Mouse (Mus musculus): ENCODE measurements around the gene 4931428L18Rik. TPM values are rescaled to one million over a fixed set of nuclear protein-coding genes. Genes with fewer than 3 reads are reported as not detected.

Gene 4931428L18Rik
- total RNA-seq, 1 experiment, result 1.8 TPM

DNA sequence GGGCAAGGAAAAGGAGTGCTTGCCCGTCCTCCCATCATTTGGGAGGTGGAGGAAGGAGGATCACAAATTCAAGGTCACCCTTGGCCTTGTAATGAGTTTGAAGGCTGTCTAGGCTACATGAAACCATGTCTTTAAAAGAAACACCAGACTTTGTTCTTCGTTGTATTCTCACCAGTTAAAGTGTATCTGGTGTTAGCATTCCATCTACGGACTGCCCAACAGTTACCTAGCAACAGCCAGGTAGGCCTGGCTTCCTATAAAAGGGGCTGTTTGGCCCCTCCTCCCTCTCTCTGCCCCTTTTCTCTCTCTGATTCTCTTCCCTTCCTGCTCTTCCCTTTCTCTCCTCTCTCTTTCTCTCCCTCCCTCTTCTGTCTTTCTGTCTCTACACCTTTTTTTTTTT is 71.9 kb downstream of the 4931428L18Rik start:
- TF ChIP-seq CHD2 (IDR thresholded peaks at IDR 0.05; ENCODE audit: low read depth, low read length), result no peak
- TF ChIP-seq HCFC1 (IDR thresholded peaks at IDR 0.05; ENCODE audit: borderline replicate concordance, insufficient read depth, low read length), result no peak
- TF ChIP-seq MAFK (IDR thresholded peaks at IDR 0.05; ENCODE audit: insufficient read depth, low read depth, low read length), result no peak
- no peak for TF ChIP-seq ZC3H11A (IDR thresholded peaks at IDR 0.05; ENCODE audit: borderline replicate concordance, low read depth, low read length)
- no peak for TF ChIP-seq ZNF384 (IDR thresholded peaks at IDR 0.05; ENCODE audit: low read depth, low read length)
- Histone ChIP-seq H3K27ac (ENCODE audit: insufficient read depth, low read depth, low read length, poor library complexity, severe bottlenecking) (no peak overlapping the region), H3K36me3 (ENCODE audit: control insufficient read depth, insufficient read depth, low read length, poor library complexity, severe bottlenecking) (no peaks in the 10 kb centered on the region), H3K9ac (ENCODE audit: insufficient read depth, low read depth, low read length, poor library complexity, severe bottlenecking) (no peak overlapping the region), H3K4me3 (ENCODE audit: insufficient read depth in 1 of 2, low read depth in 1 of 2, low read length in 2 of 2, poor library complexity in 1 of 2, severe bottlenecking in 1 of 2) (no peak overlapping the region), H3K9me3 (ENCODE audit: control insufficient read depth, insufficient read depth, low read depth, low read length) (no peaks in the 10 kb centered on the region), H3K4me1 (ENCODE audit: control insufficient read depth in 2 of 2, insufficient read depth in 2 of 2, low read length in 2 of 2, poor library complexity in 1 of 2) (no peaks in the 10 kb centered on the region)
- DNase-seq (ENCODE audit: low read depth, low spot score), result no peak
- in situ Hi-C loops (cut with MboI; ENCODE audit: low sequenced_read_pairs in 2 of 2, unreplicated experiment in 2 of 2), result loop anchor here in 1 of 2 experiments (10.0 kb wide), 1 partner anchor 376 kb away; no protein-coding TSS in a partner anchor

DNA sequence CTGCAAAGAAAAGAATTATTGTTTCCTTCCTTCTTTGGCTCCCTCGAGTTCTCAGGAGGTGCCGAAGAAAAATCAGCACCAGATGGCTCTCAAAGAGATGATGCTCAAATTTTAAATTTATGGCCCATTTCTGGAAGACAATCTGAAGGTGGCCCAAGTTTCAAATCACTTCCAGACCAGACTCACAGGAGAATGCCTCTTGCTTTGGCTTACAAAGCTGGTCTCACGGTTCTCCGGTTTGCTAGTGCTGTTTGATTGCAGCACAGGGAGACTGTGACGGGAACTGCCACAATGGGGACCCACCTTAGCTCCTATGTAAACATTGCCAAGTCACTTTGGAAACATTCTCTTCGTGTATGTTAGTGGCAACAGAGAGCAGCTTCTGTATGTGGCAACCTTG is 72.8 kb downstream of the 4931428L18Rik start:
- Histone ChIP-seq H3K27ac (ENCODE audit: insufficient read depth, low read depth, low read length, poor library complexity, severe bottlenecking) (no peak overlapping the region), H3K36me3 (ENCODE audit: control insufficient read depth, insufficient read depth, low read length, poor library complexity, severe bottlenecking) (no peaks in the 10 kb centered on the region), H3K4me1 (ENCODE audit: control insufficient read depth in 2 of 2, insufficient read depth in 2 of 2, low read length in 2 of 2, poor library complexity in 1 of 2) (no peaks in the 10 kb centered on the region), H3K4me3 (ENCODE audit: insufficient read depth in 1 of 2, low read depth in 1 of 2, low read length in 2 of 2, poor library complexity in 1 of 2, severe bottlenecking in 1 of 2) (no peak overlapping the region), H3K9ac (ENCODE audit: insufficient read depth, low read depth, low read length, poor library complexity, severe bottlenecking) (no peak overlapping the region), H3K9me3 (ENCODE audit: control insufficient read depth, insufficient read depth, low read depth, low read length) (no peaks in the 10 kb centered on the region)
- TF ChIP-seq ZC3H11A (IDR thresholded peaks at IDR 0.05; ENCODE audit: borderline replicate concordance, low read depth, low read length) (no peak), CHD2 (IDR thresholded peaks at IDR 0.05; ENCODE audit: low read depth, low read length) (no peak), ZNF384 (IDR thresholded peaks at IDR 0.05; ENCODE audit: low read depth, low read length) (no peak), HCFC1 (IDR thresholded peaks at IDR 0.05; ENCODE audit: borderline replicate concordance, insufficient read depth, low read length) (no peak), MAFK (IDR thresholded peaks at IDR 0.05; ENCODE audit: insufficient read depth, low read depth, low read length) (no peak)
- no peak for DNase-seq (ENCODE audit: low read depth, low spot score)
- in situ Hi-C loops (cut with MboI; ENCODE audit: low sequenced_read_pairs in 2 of 2, unreplicated experiment in 2 of 2), result loop anchor here (10.0 to 25.0 kb wide), 2 partner anchors 362 to 375 kb away; no protein-coding TSS in a partner anchor

- H3K9me3 ChIP-seq (ENCODE audit: control insufficient read depth, insufficient read depth, low read depth, low read length), result no peaks in the 10 kb centered on the region
- DNase-seq (ENCODE audit: low read depth, low spot score), result no peak
- no peaks in the 10 kb centered on the region for H3K4me1 ChIP-seq (ENCODE audit: control insufficient read depth in 2 of 2, insufficient read depth in 2 of 2, low read length in 2 of 2, poor library complexity in 1 of 2)
- H3K4me3 ChIP-seq (ENCODE audit: insufficient read depth in 1 of 2, low read depth in 1 of 2, low read length in 2 of 2, poor library complexity in 1 of 2, severe bottlenecking in 1 of 2), result no peak overlapping the region
- no peak overlapping the region for H3K9ac ChIP-seq (ENCODE audit: insufficient read depth, low read depth, low read length, poor library complexity, severe bottlenecking)
- no peaks in the 10 kb centered on the region for H3K36me3 ChIP-seq (ENCODE audit: control insufficient read depth, insufficient read depth, low read length, poor library complexity, severe bottlenecking)
- TF ChIP-seq ZC3H11A (IDR thresholded peaks at IDR 0.05; ENCODE audit: borderline replicate concordance, low read depth, low read length), result no peak
- TF ChIP-seq ZNF384 (IDR thresholded peaks at IDR 0.05; ENCODE audit: low read depth, low read length), result no peak
- no peak for TF ChIP-seq CHD2 (IDR thresholded peaks at IDR 0.05; ENCODE audit: low read depth, low read length)
- TF ChIP-seq HCFC1 (IDR thresholded peaks at IDR 0.05; ENCODE audit: borderline replicate concordance, insufficient read depth, low read length), result no peak
- no peak for TF ChIP-seq MAFK (IDR thresholded peaks at IDR 0.05; ENCODE audit: insufficient read depth, low read depth, low read length)
- no peak overlapping the region for H3K27ac ChIP-seq (ENCODE audit: insufficient read depth, low read depth, low read length, poor library complexity, severe bottlenecking)
- in situ Hi-C loops (cut with MboI; ENCODE audit: low sequenced_read_pairs in 2 of 2, unreplicated experiment in 2 of 2), result loop anchor here in 1 of 2 experiments (25.0 kb wide), 1 partner anchor 356 kb away; no protein-coding TSS in a partner anchor
Observed at GRCm38 (mm10) chr1:31143571-31143970, 78.9 kb downstream of the 4931428L18Rik start.

DNA sequence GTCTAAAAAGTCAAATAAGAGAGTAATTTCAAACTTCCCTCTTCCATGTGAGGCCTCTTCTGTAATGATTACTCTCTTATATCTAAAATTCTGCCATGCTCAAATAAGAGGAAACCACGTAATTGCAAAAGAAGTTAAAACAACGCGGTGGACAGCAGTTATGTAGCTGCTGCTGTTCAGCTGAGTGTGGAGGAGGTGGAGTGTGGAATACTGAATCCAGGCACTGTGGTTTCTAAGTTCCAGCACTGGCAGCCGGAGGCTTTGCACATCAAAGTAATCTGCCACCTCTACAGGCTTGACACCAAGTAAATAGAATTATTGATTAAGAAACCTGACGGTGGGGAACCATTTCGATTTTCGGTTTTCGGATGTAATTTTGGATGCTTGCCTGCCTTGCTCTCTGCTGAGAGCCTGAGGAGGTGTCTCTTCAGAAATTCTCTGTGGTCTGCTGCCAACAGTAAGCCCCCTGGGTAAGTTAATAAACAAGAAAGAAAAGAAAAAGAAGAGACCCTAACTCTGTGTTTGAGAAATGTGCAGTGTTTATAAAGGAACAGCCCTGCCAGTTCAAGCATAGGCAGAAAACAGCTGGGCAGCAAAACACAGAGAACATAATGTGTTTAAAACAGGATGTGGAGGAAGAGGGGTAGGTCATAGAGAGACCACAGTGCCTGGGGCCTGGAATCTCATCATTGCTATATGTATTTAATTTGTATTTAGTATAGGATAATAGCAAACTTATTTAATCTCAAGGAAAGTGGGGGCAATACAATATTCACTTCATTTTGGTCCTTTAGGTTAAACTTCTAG is 80.0 kb downstream of the 4931428L18Rik start:
- Histone ChIP-seq H3K9ac (ENCODE audit: insufficient read depth, low read depth, low read length, poor library complexity, severe bottlenecking) (no peak overlapping the region), H3K9me3 (ENCODE audit: control insufficient read depth, insufficient read depth, low read depth, low read length) (no peaks in the 10 kb centered on the region), H3K4me1 (ENCODE audit: control insufficient read depth in 2 of 2, insufficient read depth in 2 of 2, low read length in 2 of 2, poor library complexity in 1 of 2) (no peaks in the 10 kb centered on the region), H3K4me3 (ENCODE audit: insufficient read depth in 1 of 2, low read depth in 1 of 2, low read length in 2 of 2, poor library complexity in 1 of 2, severe bottlenecking in 1 of 2) (no peak overlapping the region), H3K27ac (ENCODE audit: insufficient read depth, low read depth, low read length, poor library complexity, severe bottlenecking) (no peak overlapping the region), H3K36me3 (ENCODE audit: control insufficient read depth, insufficient read depth, low read length, poor library complexity, severe bottlenecking) (no peaks in the 10 kb centered on the region)
- TF ChIP-seq CHD2 (IDR thresholded peaks at IDR 0.05; ENCODE audit: low read depth, low read length), result no peak
- no peak for TF ChIP-seq MAFK (IDR thresholded peaks at IDR 0.05; ENCODE audit: insufficient read depth, low read depth, low read length)
- no peak for TF ChIP-seq HCFC1 (IDR thresholded peaks at IDR 0.05; ENCODE audit: borderline replicate concordance, insufficient read depth, low read length)
- no peak for DNase-seq (ENCODE audit: low read depth, low spot score)
- in situ Hi-C loops (cut with MboI; ENCODE audit: low sequenced_read_pairs in 2 of 2, unreplicated experiment in 2 of 2), result loop anchor here in 1 of 2 experiments (25.0 kb wide), 1 partner anchor 355 kb away; no protein-coding TSS in a partner anchor

Data from ES-E14 (cell line).